Mouse (Mus musculus): ENCODE measurements at regions not wholly inside any gene's neighbourhood (a gene's known extent, or its start where the extent isn't known, plus 50 kb on each side); places are given as distances from the start of the nearest gene placed in this dataset.

GRCm38 (mm10) chr1:193647371-193648270, 277.5 kb upstream of the Camk1g start:
- no peak for DNase-seq (ENCODE audit: extremely low spot score in 1 of 2, low spot score in 2 of 2)
- intact Hi-C loops (cut with DNase I), result no loop called here

GRCm38 (mm10) chr1:193644506-193644905, 274.4 kb upstream of the Camk1g start:
- no peak for DNase-seq (ENCODE audit: extremely low spot score in 1 of 2, low spot score in 2 of 2)
- intact Hi-C loops (cut with DNase I), result no loop called here

GRCm38 (mm10) chr1:193636451-193636850, 266.4 kb upstream of the Camk1g start:
- no peak for DNase-seq (ENCODE audit: extremely low spot score in 1 of 2, low spot score in 2 of 2)
- intact Hi-C loops (cut with DNase I), result no loop called here

GRCm38 (mm10) chr1:193632115-193632514, 262.0 kb upstream of the Camk1g start:
- intact Hi-C loops (cut with DNase I), result no loop called here

GRCm38 (mm10) chr1:193629887-193630286, 259.8 kb upstream of the Camk1g start:
- intact Hi-C loops (cut with DNase I), result no loop called here
- DNase-seq (ENCODE audit: extremely low spot score in 1 of 2, low spot score in 2 of 2), result no peak

More at GRCm38 (mm10) chr1:193632115-193632514, 262.0 kb upstream of the Camk1g start:
- no peak for DNase-seq (ENCODE audit: extremely low spot score in 1 of 2, low spot score in 2 of 2)

- DNase-seq (ENCODE audit: extremely low spot score in 1 of 2, low spot score in 2 of 2), result no peak
- intact Hi-C loops (cut with DNase I), result no loop called here
Observed at GRCm38 (mm10) chr1:193626924-193627849, 257.1 kb upstream of the Camk1g start.

- intact Hi-C loops (cut with DNase I), result no loop called here
- DNase-seq (ENCODE audit: extremely low spot score in 1 of 2, low spot score in 2 of 2), result no peak
Observed at GRCm38 (mm10) chr1:193625101-193625956, 255.2 kb upstream of the Camk1g start.

- no peak for DNase-seq (ENCODE audit: extremely low spot score in 1 of 2, low spot score in 2 of 2)
Observed at GRCm38 (mm10) chr1:193623571-193623970, 253.5 kb upstream of the Camk1g start.

GRCm38 (mm10) chr1:193618250-193618649, 248.2 kb upstream of the Camk1g start:
- intact Hi-C loops (cut with DNase I), result no loop called here
- no peak for DNase-seq (ENCODE audit: extremely low spot score in 1 of 2, low spot score in 2 of 2)

More at GRCm38 (mm10) chr1:193623571-193623970, 253.5 kb upstream of the Camk1g start:
- intact Hi-C loops (cut with DNase I), result no loop called here

- no peak for DNase-seq (ENCODE audit: extremely low spot score in 1 of 2, low spot score in 2 of 2)
- intact Hi-C loops (cut with DNase I), result no loop called here
Observed at GRCm38 (mm10) chr1:193610471-193610870, 240.4 kb upstream of the Camk1g start.

GRCm38 (mm10) chr1:193599895-193600294, 229.8 kb upstream of the Camk1g start:
- intact Hi-C loops (cut with DNase I), result no loop called here
- no peak for DNase-seq (ENCODE audit: extremely low spot score in 1 of 2, low spot score in 2 of 2)

- intact Hi-C loops (cut with DNase I), result no loop called here
Observed at GRCm38 (mm10) chr1:193599163-193599562, 229.1 kb upstream of the Camk1g start.

GRCm38 (mm10) chr1:193590301-193590829, 220.3 kb upstream of the Camk1g start:
- intact Hi-C loops (cut with DNase I), result no loop called here
- DNase-seq (ENCODE audit: extremely low spot score in 1 of 2, low spot score in 2 of 2), result no peak

More at GRCm38 (mm10) chr1:193599163-193599562, 229.1 kb upstream of the Camk1g start:
- no peak for DNase-seq (ENCODE audit: extremely low spot score in 1 of 2, low spot score in 2 of 2)

GRCm38 (mm10) chr1:193588477-193589464, 218.7 kb upstream of the Camk1g start:
- intact Hi-C loops (cut with DNase I), result loop anchor here (5.0 to 10.0 kb wide), 5 partner anchors 81 to 1026 kb away; partner anchors contain the start of gene Plxna2

GRCm38 (mm10) chr1:193587317-193587716, 217.2 kb upstream of the Camk1g start:
- DNase-seq (ENCODE audit: extremely low spot score in 1 of 2, low spot score in 2 of 2), result no peak
- intact Hi-C loops (cut with DNase I), result loop anchor here (5.0 to 10.0 kb wide), 5 partner anchors 80 to 1027 kb away; partner anchors contain the start of gene Plxna2

More at GRCm38 (mm10) chr1:193588477-193589464, 218.7 kb upstream of the Camk1g start:
- DNase-seq (ENCODE audit: extremely low spot score in 1 of 2, low spot score in 2 of 2), result peak; percentile 59 to 74

- intact Hi-C loops (cut with DNase I), result loop anchor here (5.0 to 10.0 kb wide), 5 partner anchors 80 to 1028 kb away; partner anchors contain the start of gene Plxna2
- peak; percentile 53 to 80 for DNase-seq (ENCODE audit: extremely low spot score in 1 of 2, low spot score in 2 of 2)
Observed at GRCm38 (mm10) chr1:193586896-193587295, 216.8 kb upstream of the Camk1g start.

- no peak for DNase-seq (ENCODE audit: extremely low spot score in 1 of 2, low spot score in 2 of 2)
- intact Hi-C loops (cut with DNase I), result loop anchor here (10.0 kb wide), 3 partner anchors 199 to 1031 kb away; partner anchors contain the start of gene Plxna2
Observed at GRCm38 (mm10) chr1:193583791-193584190, 213.7 kb upstream of the Camk1g start.

Data from left cerebral cortex, postnatal 10 days (tissue).